Mouse (Mus musculus) heart, postnatal 0 days (tissue): Measurements from ENCODE around the gene Tnfrsf13c. TPM values are rescaled to one million over a fixed set of nuclear protein-coding genes. Genes with fewer than 3 reads are reported as not detected.

Experiments
- ATAC-seq: fragments of 200-750 bp; cut with Nextera tagmentation; 2 replicates; pipeline ENCODE4 v1.8.0; 2017; ENCODE audit warnings: low read depth, moderate number of reproducible peaks, moderate library complexity; ENCODE audit not compliant: insufficient read depth
- DNase-seq: peaks from one replicate; pipeline ENCODE4 v3.0.0-alpha.2; 2016; ENCODE audit warnings: low spot score
- H3K27ac ChIP-seq: fragments of 300-500 bp; sonication (generic); 2 replicates; pipeline ENCODE4 v1.5.1; 2014; ENCODE audit warnings: low read depth, mild to moderate bottlenecking
- H3K27me3 ChIP-seq: fragments of 300-500 bp; sonication (generic); 2 replicates; pipeline ENCODE4 v1.6.1; 2014; ENCODE audit warnings: low read length, mixed read lengths; ENCODE audit not compliant: control insufficient read depth, insufficient read depth
- H3K36me3 ChIP-seq: fragments of 300-500 bp; sonication (generic); replicated peaks from 2 replicates; pipeline ENCODE4 v1.6.1; 2014; ENCODE audit warnings: low read length, mixed read lengths; ENCODE audit not compliant: control insufficient read depth, insufficient read depth
- H3K4me1 ChIP-seq: fragments of 300-500 bp; sonication (generic); 2 replicates; pipeline ENCODE4 v1.6.1; 2014; ENCODE audit warnings: antibody characterized with exemption; ENCODE audit not compliant: control insufficient read depth, insufficient read depth
- H3K4me2 ChIP-seq: fragments of 300-500 bp; sonication (generic); 2 replicates; pipeline ENCODE4 v1.6.1; 2014; ENCODE audit warnings: low read depth, mild to moderate bottlenecking, low read length, moderate library complexity
- H3K4me3 ChIP-seq: fragments of 300-500 bp; sonication (generic); 2 replicates; pipeline ENCODE4 v1.5.1; 2014; ENCODE audit warnings: low read depth, low read length
- H3K9ac ChIP-seq: fragments of 300-500 bp; sonication (generic); replicated peaks from 2 replicates; pipeline ENCODE4 v1.6.1; 2014; ENCODE audit warnings: low read depth, low read length, mixed read lengths
- H3K9me3 ChIP-seq: fragments of 300-500 bp; sonication (generic); replicated peaks from 2 replicates; pipeline ENCODE4 v1.6.1; 2016; ENCODE audit warnings: low read length; ENCODE audit not compliant: control insufficient read depth
- CTCF ChIP-seq: IDR thresholded peaks from 2 replicates; pipeline ENCODE4 v1.5.1; 2016; ENCODE audit warnings: antibody characterized with exemption, control low read depth, low read depth
- EP300 ChIP-seq: IDR thresholded peaks from 2 replicates; pipeline ENCODE4 v1.6.1; 2016; ENCODE audit warnings: antibody characterized with exemption, low read depth
- WGBS: fragments of 180-500 bp; shearing (Covaris S2); extraction: QIAGEN DNeasy Blood & Tissue Kit; methylation state at CpG from one replicate; pipeline ENCODE4 v1.1.7; 2014; 5-methylcytosine and 5-hydroxymethylcytosine counted together
- polyA plus RNA-seq: library from polyadenylated mRNA; unstranded; fragments of >200 nt; fragmentation: Nextera tagmentation; extraction: Ambion mirVana; gene quantifications from 2 replicates; pipeline ENCODE4 v1.2.1, GENCODE M21; 2015
- total RNA-seq: library from RNA; depleted of rRNA; stranded (reverse); fragments of >200 nt; gene quantifications from 2 replicates; pipeline ENCODE4 v1.2.3, GENCODE M21; 2014; ENCODE audit warnings: low replicate concordance; rRNA removed

Gene Tnfrsf13c
- total RNA-seq (1.5 TPM in 1 of 2 replicates, not detected in the other), polyA plus RNA-seq (not detected in 2 replicates)

- WGBS = 1% methylated on average over 44 of the region's 44 CpGs
- Histone ChIP-seq H3K27me3 (peaks cover 51% of the 10 kb centered on the region), H3K9ac (no peak within 1 kb of the TSS; the same call in 1 of the 2 replicates), H3K36me3 (no peaks in the 10 kb centered on the region), H3K9me3 (no peaks in the 10 kb centered on the region), H3K27ac (no peak within 1 kb of the TSS), H3K4me2 (peak within 1 kb of the TSS; percentile 64), H3K4me3 (peak within 1 kb of the TSS; percentile 42), H3K4me1 (no peaks in the 10 kb centered on the region)
- ATAC-seq (0 out of 2 replicates have a peak, but pooled peaks have one; percentile 42), DNase-seq (no peak)
- TF ChIP-seq CTCF (no peak), EP300 (no peak)
Measured at GRCm38 (mm10) chr15:82223657-82224601, at the start of gene Tnfrsf13c. Gene Tnfrsf13c, minus strand, starts transcription at chr15:82224369.

- ATAC-seq = no peak
- Histone ChIP-seq H3K27me3 (peaks cover 46% of the 10 kb centered on the region), H3K4me2 (no peak overlapping the region), H3K27ac (no peak overlapping the region), H3K4me1 (peaks cover 10% of the 10 kb centered on the region), H3K36me3 (no peaks in the 10 kb centered on the region), H3K9ac (no peak overlapping the region), H3K9me3 (no peaks in the 10 kb centered on the region), H3K4me3 (no peak overlapping the region)
- DNase-seq = no peak
- no peak for TF ChIP-seq EP300
- TF ChIP-seq CTCF = no peak
- WGBS = 80% methylated on average over 6 of the region's 6 CpGs
Measured at GRCm38 (mm10) chr15:82272295-82272694, 48.1 kb upstream of the Tnfrsf13c start.

DNA sequence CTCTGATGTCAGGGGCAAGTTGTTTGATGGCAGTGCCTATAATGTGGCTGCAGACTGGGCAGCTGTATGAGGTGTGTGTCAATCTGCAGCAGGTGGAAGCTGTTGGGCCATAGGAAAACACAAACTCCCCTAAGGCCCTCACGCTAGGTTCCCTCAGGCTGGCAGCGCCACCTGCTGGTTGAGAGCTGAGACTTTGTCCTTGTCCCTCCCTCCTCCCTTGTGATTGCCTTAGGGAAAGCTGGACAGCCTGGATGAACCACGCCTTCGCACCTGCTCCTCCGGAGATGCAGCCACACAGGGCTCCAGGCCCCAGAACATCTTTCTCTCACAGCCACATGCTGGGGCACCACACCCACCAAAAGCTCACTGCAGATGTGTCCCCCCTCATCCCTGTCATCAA lies 47.0 kb upstream of the Tnfrsf13c start:
- Histone ChIP-seq H3K27ac (no peak overlapping the region), H3K9ac (no peak overlapping the region)
- 4% methylated on average over 5 of the region's 5 CpGs for WGBS

GRCm38 (mm10) chr15:82268783-82269182 lies 44.6 kb upstream of the Tnfrsf13c start:
- 79% methylated on average over 9 of the region's 9 CpGs for WGBS
- no peak for ATAC-seq
- Histone ChIP-seq H3K27ac (no peak overlapping the region), H3K9me3 (no peaks in the 10 kb centered on the region), H3K4me1 (no peaks in the 10 kb centered on the region), H3K27me3 (peaks cover 14% of the 10 kb centered on the region), H3K4me3 (no peak overlapping the region), H3K9ac (no peak overlapping the region), H3K36me3 (no peaks in the 10 kb centered on the region), H3K4me2 (no peak overlapping the region)
- no peak for DNase-seq
- TF ChIP-seq EP300 = no peak

More for the DNA sequence above, 47.0 kb upstream of the Tnfrsf13c start:
- Histone ChIP-seq H3K36me3 (no peaks in the 10 kb centered on the region), H3K4me1 (peaks cover 10% of the 10 kb centered on the region), H3K27me3 (peaks cover 38% of the 10 kb centered on the region), H3K4me2 (no peak overlapping the region), H3K9me3 (no peaks in the 10 kb centered on the region), H3K4me3 (no peak overlapping the region)
- ATAC-seq (peak; percentile 61; the same call in 1 of the 2 replicates), DNase-seq (peak; percentile 80)
- TF ChIP-seq EP300 (no peak), CTCF (peak; percentile 93)

GRCm38 (mm10) chr15:82268185-82268584 lies 44.0 kb upstream of the Tnfrsf13c start:
- Histone ChIP-seq H3K4me1 (no peaks in the 10 kb centered on the region), H3K27ac (no peak overlapping the region), H3K4me2 (no peak overlapping the region), H3K27me3 (peaks cover 12% of the 10 kb centered on the region), H3K4me3 (no peak overlapping the region), H3K9ac (no peak overlapping the region), H3K36me3 (no peaks in the 10 kb centered on the region), H3K9me3 (no peaks in the 10 kb centered on the region)
- TF ChIP-seq CTCF (no peak), EP300 (no peak)
- DNase-seq (no peak), ATAC-seq (no peak)
- 33% methylated on average over 3 of the region's 3 CpGs for WGBS
